Mouse (Mus musculus): ENCODE results near the gene Gm4792. TPM values are rescaled to one million over a fixed set of nuclear protein-coding genes. Genes with fewer than 3 reads are reported as not detected.

Gene Gm4792
- not detected for polyA plus RNA-seq (2017; shearing (Covaris generic))

GRCm38 (mm10) chr10:94298471-94298870 lies at the start of gene Gm4792:
Gm4792 (minus strand) TSS chr10:94298703.

GRCm38 (mm10) chr10:94311511-94312006 lies 13.1 kb upstream of the Gm4792 start, which contains the start of gene Tmcc3:
Tmcc3 (plus strand) TSS chr10:94311949.

Other genes with a start within 250 kb of the Gm4792 start
- gene Nr2c1, start 150.7 kb downstream of the Gm4792 start, polyA plus RNA-seq (2017; shearing (Covaris generic)) = 11.2 TPM
- gene Ndufa12, start 100.0 kb downstream of the Gm4792 start, polyA plus RNA-seq (2017; shearing (Covaris generic)) = 129 TPM
- gene Tmcc3, start 13.2 kb upstream of the Gm4792 start, polyA plus RNA-seq (2017; shearing (Covaris generic)) = 1.2 TPM

Measured in inflammation-experienced regulatory T-cells, adult 16 weeks (primary cell).